Mouse (Mus musculus) bone marrow, adult 2 months (tissue): ENCODE results near the gene Ifitm10. TPM values are rescaled to one million over a fixed set of nuclear protein-coding genes. Genes with fewer than 3 reads are reported as not detected.
A peak's percentile ranks its signal among the peaks of the same experiment; 100 is the strongest.

ENCODE experiments used
- H3K27ac ChIP-seq: fragments of 200-500 bp; 2 replicates; pipeline ENCODE4 v1.5.1; 2012; ENCODE audit warnings: low read depth, mild to moderate bottlenecking, control low read depth, inconsistent platforms, low read length; ENCODE audit not compliant: control insufficient read depth, poor library complexity, insufficient read depth
- H3K4me1 ChIP-seq: fragments of 200-500 bp; 2 replicates; pipeline ENCODE4 v1.6.1; 2011; ENCODE audit warnings: low read length; ENCODE audit not compliant: control insufficient read depth, insufficient read depth
- H3K4me3 ChIP-seq: fragments of 200-500 bp; replicated peaks from 2 replicates; pipeline ENCODE3; 2011; ENCODE audit warnings: mild to moderate bottlenecking, low read depth, low read length, control low read depth; ENCODE audit not compliant: control insufficient read depth
- CTCF ChIP-seq: fragments of 200-500 bp; IDR thresholded peaks from 2 replicates; pipeline ENCODE4 v1.5.1; 2011; ENCODE audit warnings: low read length, control low read depth; ENCODE audit not compliant: control insufficient read depth, insufficient read depth
- POLR2A ChIP-seq: fragments of 200-500 bp; IDR thresholded peaks from 2 replicates; pipeline ENCODE4 v1.6.1; 2011; ENCODE audit warnings: low read depth, mild to moderate bottlenecking, control low read depth, low read length, borderline replicate concordance; ENCODE audit not compliant: control insufficient read depth
- WGBS: fragments of 180-500 bp; shearing (Covaris S2); methylation state at CpG from one replicate; pipeline ENCODE4 v1.1.7; 2018; 5-methylcytosine and 5-hydroxymethylcytosine counted together
- polyA plus RNA-seq: library from polyadenylated mRNA; stranded (reverse); fragments of >200 nt; gene quantifications from 2 replicates; pipeline ENCODE4 v1.2.4, GENCODE M21; 2011; ENCODE audit warnings: low replicate concordance; ENCODE audit not compliant: missing spikeins, insufficient read depth, insufficient read length

The Ifitm10 gene
- polyA plus RNA-seq, 1 experiment: 6.2 TPM

GRCm38 (mm10) chr7:142396611-142397010 lies 23.1 kb upstream of the Ifitm10 start:
- Histone ChIP-seq H3K4me1 (peaks cover 25% of the 10 kb centered on the region), H3K27ac (peak overlapping the region; percentile 40), H3K4me3 (no peak overlapping the region)
- 88% methylated on average over 1 of the region's 1 CpGs for WGBS
- TF ChIP-seq CTCF (no peak), POLR2A (no peak)

- H3K4me3 ChIP-seq: no peak overlapping the region
- TF ChIP-seq CTCF (no peak), POLR2A (no peak)
- H3K27ac ChIP-seq: no peak overlapping the region
- H3K4me1 ChIP-seq: peaks cover 28% of the 10 kb centered on the region
- 59% methylated on average over 4 of the region's 4 CpGs for WGBS
These were observed 21.9 kb upstream of the Ifitm10 start for GRCm38 (mm10) chr7:142395472-142395871.

GRCm38 (mm10) chr7:142394261-142395190 lies 21.0 kb upstream of the Ifitm10 start:
- TF ChIP-seq CTCF (no peak), POLR2A (no peak)
- WGBS: 37% methylated on average over 6 of the region's 6 CpGs
- Histone ChIP-seq H3K4me1 (peaks cover 27% of the 10 kb centered on the region), H3K4me3 (no peak overlapping the region), H3K27ac (peak overlapping the region; percentile 40)

GRCm38 (mm10) chr7:142393191-142393590 lies 19.6 kb upstream of the Ifitm10 start:
- Histone ChIP-seq H3K4me1 (peaks cover 20% of the 10 kb centered on the region), H3K4me3 (no peak overlapping the region), H3K27ac (peak overlapping the region; percentile 49; the same call in 1 of the 2 replicates)
- no peak for TF ChIP-seq POLR2A
- no peak for TF ChIP-seq CTCF
- WGBS: 4% methylated on average over 4 of the region's 4 CpGs

- H3K27ac ChIP-seq: peak overlapping the region; percentile 70; the same call in 1 of the 2 replicates
- peak overlapping the region; percentile 30 for H3K4me3 ChIP-seq
These were observed 18.1 kb upstream of the Ifitm10 start for GRCm38 (mm10) chr7:142391609-142392008.

GRCm38 (mm10) chr7:142391108-142391507 lies 17.6 kb upstream of the Ifitm10 start:
- no peak for TF ChIP-seq CTCF
- no peak for TF ChIP-seq POLR2A
- Histone ChIP-seq H3K27ac (peak overlapping the region; percentile 70), H3K4me3 (peak overlapping the region; percentile 63), H3K4me1 (peaks cover 15% of the 10 kb centered on the region)
- 70% methylated on average over 3 of the region's 3 CpGs for WGBS

More at GRCm38 (mm10) chr7:142391609-142392008, 18.1 kb upstream of the Ifitm10 start:
- peaks cover 15% of the 10 kb centered on the region for H3K4me1 ChIP-seq
- 45% methylated on average over 4 of the region's 4 CpGs for WGBS
- no peak for TF ChIP-seq POLR2A
- TF ChIP-seq CTCF: no peak

GRCm38 (mm10) chr7:142389961-142390650 lies 16.6 kb upstream of the Ifitm10 start:
- Histone ChIP-seq H3K4me3 (peak overlapping the region; percentile 64), H3K27ac (peak overlapping the region; percentile 70), H3K4me1 (peaks cover 15% of the 10 kb centered on the region)
- WGBS: 36% methylated on average over 3 of the region's 3 CpGs
- TF ChIP-seq POLR2A (no peak), CTCF (no peak)

GRCm38 (mm10) chr7:142388740-142389139 lies 15.2 kb upstream of the Ifitm10 start:
- peaks cover 8% of the 10 kb centered on the region for H3K4me1 ChIP-seq
- H3K27ac ChIP-seq: no peak overlapping the region

More at GRCm38 (mm10) chr7:142388740-142389139, 15.2 kb upstream of the Ifitm10 start:
- TF ChIP-seq POLR2A: no peak
- H3K4me3 ChIP-seq: no peak overlapping the region
- WGBS: 86% methylated on average over 2 of the region's 2 CpGs
